Mouse (Mus musculus) sigmoid colon, adult 10 weeks (tissue): Measurements from ENCODE around the gene Olfr733. TPM values are rescaled to one million over a fixed set of nuclear protein-coding genes. Genes with fewer than 3 reads are reported as not detected.

Experiments
- polyA plus RNA-seq: library from polyadenylated mRNA; stranded (reverse); fragments of 350-450 nt; fragmentation: Illumina TruSeq; extraction: RNeasy Lipid Tissue Mini Kit (QIAGEN cat#74804); gene quantifications from one replicate; pipeline ENCODE4 v1.2.3, GENCODE M21; 2014; ENCODE audit warnings: low read depth, low replicate concordance

Olfr733 gene
- not detected for polyA plus RNA-seq

DNA sequence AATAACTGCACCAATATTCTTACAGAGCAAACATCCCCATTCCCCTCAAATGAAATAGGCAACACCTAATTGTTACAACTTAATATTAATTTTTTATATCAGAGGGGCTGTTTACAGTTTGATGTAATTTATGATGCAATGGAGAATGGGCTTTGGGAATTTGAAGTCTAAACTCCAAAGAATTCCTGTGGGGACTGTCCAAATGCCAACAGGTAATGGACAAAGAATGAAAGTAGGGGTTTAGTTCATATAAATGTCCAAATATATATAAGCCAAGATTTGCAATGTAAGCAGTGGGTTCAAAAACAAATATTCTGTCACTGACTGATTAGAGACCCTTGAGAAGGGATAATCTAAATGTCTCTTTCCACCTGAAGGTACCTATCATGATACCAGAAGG lies at the start of gene Olfr733:
Olfr733 (minus strand) TSS at position 101 of the 400 bp plus-strand sequence.

DNA sequence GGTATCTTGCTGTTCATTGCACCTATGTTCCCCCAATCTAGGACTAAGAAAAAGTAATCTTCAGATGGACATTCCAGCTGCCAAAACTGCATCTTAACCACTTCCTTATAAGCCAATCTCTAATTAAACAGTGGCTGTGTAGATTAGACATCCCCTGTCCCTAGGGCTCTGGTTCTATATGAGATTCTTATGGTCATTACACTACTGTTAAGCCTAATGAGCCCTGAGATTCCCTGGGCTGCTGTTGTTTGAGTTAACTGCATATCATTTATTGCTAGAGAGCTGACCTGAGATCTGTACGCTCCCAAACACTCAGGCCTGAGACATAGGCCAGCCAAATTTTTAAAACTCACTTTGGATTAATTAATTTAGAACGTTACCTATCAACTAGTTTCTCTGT lies 47.5 kb upstream of the Olfr733 start, which contains the start of gene Olfr735:
Olfr735 (minus strand) TSS at position 77 of the 400 bp plus-strand sequence.

DNA sequence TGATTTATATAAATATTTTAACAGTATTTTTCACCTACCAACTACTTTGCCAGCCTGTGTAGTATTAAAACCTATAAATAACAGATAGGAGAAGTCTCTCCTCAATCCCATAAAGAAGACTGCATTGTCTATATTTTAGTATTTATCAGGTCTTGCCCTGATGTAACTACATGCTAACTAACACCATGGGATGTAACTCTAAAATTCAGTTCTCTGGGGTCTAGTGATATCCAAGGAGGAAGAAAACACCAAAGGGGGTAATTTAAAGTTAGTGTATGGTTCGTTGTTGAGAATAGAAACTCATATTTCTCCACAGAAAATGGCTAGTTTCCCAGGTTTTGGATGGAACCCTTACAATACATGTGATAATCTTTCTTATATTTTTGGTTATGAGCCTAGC lies 25.3 kb upstream of the Olfr733 start, which contains the start of gene Olfr734:
Olfr734 (minus strand) TSS at position 101 of the 400 bp plus-strand sequence.

GRCm38 (mm10) chr14:50284106-50284505 lies 17.2 kb downstream of the Olfr733 start, which contains the start of gene Olfr732:
Gene Olfr732, minus strand, starts transcription at chr14:50284206.

Other genes with a start within 250 kb of the Olfr733 start
- gene Olfr726, start 210.6 kb downstream of the Olfr733 start, polyA plus RNA-seq: not detected
- not detected for gene Olfr727, start 178.3 kb downstream of the Olfr733 start, polyA plus RNA-seq
- gene Olfr728, start 158.8 kb downstream of the Olfr733 start, polyA plus RNA-seq: not detected
- gene Olfr729, start 148.6 kb downstream of the Olfr733 start, polyA plus RNA-seq: not detected
- not detected for gene Olfr730, start 113.3 kb downstream of the Olfr733 start, polyA plus RNA-seq
- not detected for gene Olfr731, start 59.7 kb downstream of the Olfr733 start, polyA plus RNA-seq
- not detected for gene Olfr732, start 17.3 kb downstream of the Olfr733 start, polyA plus RNA-seq
- not detected for gene Olfr734, start 25.2 kb upstream of the Olfr733 start, polyA plus RNA-seq
- gene Olfr735, start 47.4 kb upstream of the Olfr733 start, polyA plus RNA-seq: not detected
- 1.4 TPM for gene Tlr11, start 56.4 kb upstream of the Olfr733 start, polyA plus RNA-seq
- gene Olfr736, start 79.6 kb upstream of the Olfr733 start, polyA plus RNA-seq: not detected
- gene Olfr738, start 106.0 kb upstream of the Olfr733 start, polyA plus RNA-seq: not detected
- gene Olfr739, start 117.1 kb upstream of the Olfr733 start, polyA plus RNA-seq: not detected
- not detected for gene Olfr740, start 144.0 kb upstream of the Olfr733 start, polyA plus RNA-seq
- not detected for gene Olfr741, start 171.2 kb upstream of the Olfr733 start, polyA plus RNA-seq
- not detected for gene Olfr742, start 202.1 kb upstream of the Olfr733 start, polyA plus RNA-seq
- gene Olfr743, start 220.3 kb upstream of the Olfr733 start, polyA plus RNA-seq: not detected